Mouse (Mus musculus): ENCODE data around the gene Fam114a2. TPM values are rescaled to one million over a fixed set of nuclear protein-coding genes. Genes with fewer than 3 reads are reported as not detected.
A peak's percentile ranks its signal among the peaks of the same experiment; 100 is the strongest.

The Fam114a2 gene
- polyA plus RNA-seq, 1 experiment from 2014 or later, result 54.5 TPM

- DNase-seq (ENCODE audit: low spot score), result no peak
- 62% methylated on average over 6 of the region's 6 CpGs for WGBS
- H3K27me3 ChIP-seq (ENCODE audit: control insufficient read depth, insufficient read depth, low read length), result no peaks in the 10 kb centered on the region
- no peaks in the 10 kb centered on the region for H3K9me3 ChIP-seq (ENCODE audit: control insufficient read depth, low read length)
- ATAC-seq (replicated peaks; ENCODE audit: low FRiP score), result no peak
- no peak overlapping the region for H3K27ac ChIP-seq (ENCODE audit: low read depth, low read length)
- H3K4me3 ChIP-seq (ENCODE audit: low read depth, low read length), result no peak overlapping the region
- H3K4me1 ChIP-seq (replicated peaks; ENCODE audit: control insufficient read depth, insufficient read depth, low read length), result no peaks in the 10 kb centered on the region
- H3K9ac ChIP-seq (ENCODE audit: low read length), result no peak overlapping the region
- H3K4me2 ChIP-seq (ENCODE audit: low read depth, low read length, severe bottlenecking), result no peak overlapping the region
- H3K36me3 ChIP-seq (ENCODE audit: control insufficient read depth, insufficient read depth, low read length), result no peaks in the 10 kb centered on the region
These were observed 44.0 kb downstream of the Fam114a2 start for GRCm38 (mm10) chr11:57474296-57474941.

GRCm38 (mm10) chr11:57470979-57471378, 47.4 kb downstream of the Fam114a2 start:
- no peak overlapping the region for H3K27ac ChIP-seq (ENCODE audit: low read depth, low read length)
- no peaks in the 10 kb centered on the region for H3K27me3 ChIP-seq (ENCODE audit: control insufficient read depth, insufficient read depth, low read length)
- no peaks in the 10 kb centered on the region for H3K36me3 ChIP-seq (ENCODE audit: control insufficient read depth, insufficient read depth, low read length)
- ATAC-seq (replicated peaks; ENCODE audit: low FRiP score) (no peak), DNase-seq (ENCODE audit: low spot score) (no peak)
- H3K4me3 ChIP-seq (ENCODE audit: low read depth, low read length), result no peak overlapping the region
- no peaks in the 10 kb centered on the region; the same call in 1 of the 2 replicates for H3K9me3 ChIP-seq (ENCODE audit: control insufficient read depth, low read length)
- no peak overlapping the region for H3K4me2 ChIP-seq (ENCODE audit: low read depth, low read length, severe bottlenecking)
- H3K4me1 ChIP-seq (replicated peaks; ENCODE audit: control insufficient read depth, insufficient read depth, low read length), result no peaks in the 10 kb centered on the region
- 87% methylated on average over 7 of the region's 7 CpGs for WGBS
- no peak overlapping the region for H3K9ac ChIP-seq (ENCODE audit: low read length)

- H3K9ac ChIP-seq (ENCODE audit: low read length), result no peak overlapping the region
- no peak overlapping the region for H3K4me3 ChIP-seq (ENCODE audit: low read depth, low read length)
- WGBS, result 60% methylated on average over 6 of the region's 6 CpGs
- no peak overlapping the region for H3K4me2 ChIP-seq (ENCODE audit: low read depth, low read length, severe bottlenecking)
- no peak for ATAC-seq (replicated peaks; ENCODE audit: low FRiP score)
- no peaks in the 10 kb centered on the region for H3K4me1 ChIP-seq (replicated peaks; ENCODE audit: control insufficient read depth, insufficient read depth, low read length)
- no peaks in the 10 kb centered on the region for H3K27me3 ChIP-seq (ENCODE audit: control insufficient read depth, insufficient read depth, low read length)
- no peaks in the 10 kb centered on the region; the same call in 1 of the 2 replicates for H3K9me3 ChIP-seq (ENCODE audit: control insufficient read depth, low read length)
- no peaks in the 10 kb centered on the region for H3K36me3 ChIP-seq (ENCODE audit: control insufficient read depth, insufficient read depth, low read length)
- H3K27ac ChIP-seq (ENCODE audit: low read depth, low read length), result no peak overlapping the region
- no peak for DNase-seq (ENCODE audit: low spot score)
These were observed 48.4 kb downstream of the Fam114a2 start for GRCm38 (mm10) chr11:57470056-57470455.

DNA sequence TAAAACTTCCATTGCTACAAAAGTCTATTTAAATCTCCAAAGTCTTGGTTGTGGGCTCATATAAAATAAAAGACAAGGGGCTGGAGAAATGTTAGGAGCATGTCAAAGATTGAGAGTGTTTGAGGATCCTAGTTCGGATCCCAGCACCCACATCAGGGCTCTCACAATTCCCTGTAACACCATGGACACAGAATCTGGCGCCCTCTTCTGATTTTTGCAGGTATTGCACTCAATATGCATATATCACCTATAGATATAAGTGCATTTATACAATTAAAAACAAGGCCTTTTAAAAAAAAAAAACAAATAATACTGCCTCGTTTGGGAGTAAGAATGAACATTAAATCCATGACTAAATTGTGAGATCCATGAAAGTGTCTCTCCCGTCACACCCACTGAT, 49.7 kb downstream of the Fam114a2 start:
- no peak for DNase-seq (ENCODE audit: low spot score)
- WGBS, result 78% methylated on average over 4 of the region's 4 CpGs
- H3K36me3 ChIP-seq (ENCODE audit: control insufficient read depth, insufficient read depth, low read length), result no peaks in the 10 kb centered on the region

DNA sequence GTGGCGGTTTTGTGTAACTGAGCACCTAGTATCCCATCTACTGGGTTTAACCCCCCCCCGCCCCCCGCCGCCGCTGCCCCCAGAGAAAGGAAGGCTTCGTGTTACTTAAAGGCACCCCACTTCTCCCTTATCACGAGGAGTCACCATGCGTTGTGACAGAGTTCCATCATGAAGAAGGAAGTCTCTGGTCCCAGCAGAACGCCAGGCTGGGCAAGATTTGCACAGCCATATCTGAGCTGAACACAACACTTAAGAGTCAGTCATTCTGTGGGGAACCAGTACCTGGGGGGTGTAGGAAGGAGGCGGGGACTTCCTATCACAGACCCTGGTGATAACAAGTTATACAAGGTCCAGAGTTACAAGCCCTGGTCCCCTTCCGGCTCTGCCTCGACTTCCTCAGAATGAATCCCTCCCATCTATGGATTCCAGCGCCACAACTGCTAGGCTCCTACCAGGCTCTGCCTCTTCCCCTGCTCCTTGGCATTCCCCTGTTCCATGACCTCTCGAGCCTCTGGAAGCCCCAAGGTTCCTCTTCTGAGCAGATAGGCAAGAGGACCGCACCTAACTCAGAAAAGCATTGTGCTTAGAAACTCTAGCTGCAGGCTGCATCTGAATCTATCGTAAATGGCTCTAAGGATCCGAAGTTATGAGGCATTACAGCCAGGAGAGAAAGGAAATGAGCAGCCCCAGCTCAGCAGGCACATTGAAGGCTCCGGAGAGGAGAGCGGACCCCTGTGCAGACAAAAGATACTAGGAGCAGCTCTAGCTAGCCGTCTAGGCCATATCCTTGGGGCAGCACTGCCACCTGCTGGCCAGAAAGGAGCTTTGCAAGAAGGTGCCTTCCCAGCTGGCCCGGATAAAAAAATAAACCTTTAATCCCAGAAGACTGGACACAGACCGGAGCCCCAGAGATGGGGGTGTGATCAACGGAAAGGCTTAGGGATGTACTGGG, 51.0 kb downstream of the Fam114a2 start:
- Histone ChIP-seq H3K9me3 (ENCODE audit: control insufficient read depth, low read length) (no peaks in the 10 kb centered on the region; the same call in 1 of the 2 replicates), H3K36me3 (ENCODE audit: control insufficient read depth, insufficient read depth, low read length) (no peaks in the 10 kb centered on the region), H3K27me3 (ENCODE audit: control insufficient read depth, insufficient read depth, low read length) (no peaks in the 10 kb centered on the region), H3K9ac (ENCODE audit: low read length) (peak overlapping the region; percentile 53; the same call in 1 of the 2 replicates), H3K27ac (ENCODE audit: low read depth, low read length) (no peak overlapping the region), H3K4me3 (ENCODE audit: low read depth, low read length) (no peak overlapping the region), H3K4me1 (replicated peaks; ENCODE audit: control insufficient read depth, insufficient read depth, low read length) (no peaks in the 10 kb centered on the region), H3K4me2 (ENCODE audit: low read depth, low read length, severe bottlenecking) (no peak overlapping the region)
- 57% methylated on average over 23 of the region's 23 CpGs for WGBS
- ATAC-seq (replicated peaks; ENCODE audit: low FRiP score) (peak; percentile 73), DNase-seq (ENCODE audit: low spot score) (peak; percentile 84)

More for the DNA sequence above, 49.7 kb downstream of the Fam114a2 start:
- Histone ChIP-seq H3K9me3 (ENCODE audit: control insufficient read depth, low read length) (no peaks in the 10 kb centered on the region; the same call in 1 of the 2 replicates), H3K4me3 (ENCODE audit: low read depth, low read length) (no peak overlapping the region), H3K27ac (ENCODE audit: low read depth, low read length) (no peak overlapping the region), H3K4me2 (ENCODE audit: low read depth, low read length, severe bottlenecking) (no peak overlapping the region), H3K27me3 (ENCODE audit: control insufficient read depth, insufficient read depth, low read length) (no peaks in the 10 kb centered on the region), H3K9ac (ENCODE audit: low read length) (no peak overlapping the region), H3K4me1 (replicated peaks; ENCODE audit: control insufficient read depth, insufficient read depth, low read length) (no peaks in the 10 kb centered on the region)
- no peak for ATAC-seq (replicated peaks; ENCODE audit: low FRiP score)

- Histone ChIP-seq H3K36me3 (ENCODE audit: control insufficient read depth, insufficient read depth, low read length) (no peaks in the 10 kb centered on the region), H3K27ac (ENCODE audit: low read depth, low read length) (no peak overlapping the region), H3K4me3 (ENCODE audit: low read depth, low read length) (no peak overlapping the region), H3K4me1 (replicated peaks; ENCODE audit: control insufficient read depth, insufficient read depth, low read length) (no peaks in the 10 kb centered on the region), H3K4me2 (ENCODE audit: low read depth, low read length, severe bottlenecking) (no peak overlapping the region), H3K27me3 (ENCODE audit: control insufficient read depth, insufficient read depth, low read length) (no peaks in the 10 kb centered on the region), H3K9me3 (ENCODE audit: control insufficient read depth, low read length) (no peaks in the 10 kb centered on the region; the same call in 1 of the 2 replicates), H3K9ac (ENCODE audit: low read length) (no peak overlapping the region)
- no peak for ATAC-seq (replicated peaks; ENCODE audit: low FRiP score)
- no peak for DNase-seq (ENCODE audit: low spot score)
- WGBS, result 78% methylated on average over 3 of the region's 3 CpGs
These were observed 52.6 kb downstream of the Fam114a2 start for GRCm38 (mm10) chr11:57465844-57466243.

DNA sequence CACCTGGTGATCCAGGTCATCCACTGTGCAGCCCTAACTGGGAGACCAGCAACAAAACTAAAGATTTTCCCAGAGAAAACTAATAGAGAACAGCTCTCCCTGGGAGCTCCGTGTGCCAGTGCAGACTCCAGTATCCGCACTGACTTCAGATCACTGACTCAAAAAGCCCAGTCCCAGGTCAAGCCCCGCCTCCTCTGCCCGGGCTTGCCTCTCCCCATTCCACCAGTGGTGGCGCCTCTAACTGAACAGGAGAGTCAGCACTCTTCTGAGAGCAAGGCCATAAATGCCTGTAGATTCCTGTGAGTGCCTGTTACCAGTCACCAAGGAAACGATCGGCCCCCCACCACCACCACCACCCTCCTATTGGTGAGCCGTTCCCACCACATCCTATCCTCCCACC, 53.4 kb downstream of the Fam114a2 start:
- DNase-seq (ENCODE audit: low spot score), result peak; percentile 56
- no peak for ATAC-seq (replicated peaks; ENCODE audit: low FRiP score)
- Histone ChIP-seq H3K4me3 (ENCODE audit: low read depth, low read length) (no peak overlapping the region), H3K4me1 (replicated peaks; ENCODE audit: control insufficient read depth, insufficient read depth, low read length) (no peaks in the 10 kb centered on the region), H3K9ac (ENCODE audit: low read length) (no peak overlapping the region), H3K4me2 (ENCODE audit: low read depth, low read length, severe bottlenecking) (no peak overlapping the region), H3K36me3 (ENCODE audit: control insufficient read depth, insufficient read depth, low read length) (no peaks in the 10 kb centered on the region), H3K9me3 (ENCODE audit: control insufficient read depth, low read length) (no peaks in the 10 kb centered on the region; the same call in 1 of the 2 replicates), H3K27ac (ENCODE audit: low read depth, low read length) (no peak overlapping the region), H3K27me3 (ENCODE audit: control insufficient read depth, insufficient read depth, low read length) (no peaks in the 10 kb centered on the region)
- 32% methylated on average over 8 of the region's 8 CpGs for WGBS

GRCm38 (mm10) chr11:57459759-57460158, 58.7 kb downstream of the Fam114a2 start:
- H3K36me3 ChIP-seq (ENCODE audit: control insufficient read depth, insufficient read depth, low read length), result no peaks in the 10 kb centered on the region
- 91% methylated on average over 6 of the region's 6 CpGs for WGBS
- H3K27ac ChIP-seq (ENCODE audit: low read depth, low read length), result no peak overlapping the region
- H3K9me3 ChIP-seq (ENCODE audit: control insufficient read depth, low read length), result no peaks in the 10 kb centered on the region
- ATAC-seq (replicated peaks; ENCODE audit: low FRiP score) (no peak), DNase-seq (ENCODE audit: low spot score) (no peak)
- H3K4me1 ChIP-seq (replicated peaks; ENCODE audit: control insufficient read depth, insufficient read depth, low read length), result no peaks in the 10 kb centered on the region
- no peak overlapping the region for H3K4me3 ChIP-seq (ENCODE audit: low read depth, low read length)
- no peak overlapping the region for H3K4me2 ChIP-seq (ENCODE audit: low read depth, low read length, severe bottlenecking)
- no peaks in the 10 kb centered on the region for H3K27me3 ChIP-seq (ENCODE audit: control insufficient read depth, insufficient read depth, low read length)
- no peak overlapping the region for H3K9ac ChIP-seq (ENCODE audit: low read length)
